Mouse (Mus musculus): ENCODE measurements around the gene Gdi1. TPM values are rescaled to one million over a fixed set of nuclear protein-coding genes. Genes with fewer than 3 reads are reported as not detected.

Gdi1 gene
- polyA plus RNA-seq (2012; ENCODE audit: insufficient read depth, insufficient read length, low replicate concordance, missing spikeins) = 513 and 810 TPM in 2 replicates

- 18% methylated on average over 37 of the region's 41 CpGs for WGBS
- H3K27ac ChIP-seq (ENCODE audit: insufficient read depth, low read depth, low read length) = peak within 1 kb of the TSS; percentile 100
- no peak for TF ChIP-seq CTCF (IDR thresholded peaks at IDR 0.05; ENCODE audit: insufficient read depth, low read depth, low read length)
- TF ChIP-seq POLR2A (IDR thresholded peaks at IDR 0.05; ENCODE audit: insufficient read depth, low read depth, low read length) = peak; percentile 81
Observed at GRCm38 (mm10) chrX:74304867-74305700, at the start of gene Gdi1. Gene Gdi1 (plus strand): TSS chrX:74304998.

GRCm38 (mm10) chrX:74257746-74258145 lies 47.1 kb upstream of the Gdi1 start:
- Histone ChIP-seq H3K4me3 (ENCODE audit: insufficient read depth, low read depth, low read length) (no peak overlapping the region), H3K4me1 (ENCODE audit: control insufficient read depth, insufficient read depth, low read length) (peaks cover 5% of the 10 kb centered on the region), H3K27ac (ENCODE audit: insufficient read depth, low read depth, low read length) (no peak overlapping the region)
- WGBS = 93% methylated on average over 3 of the region's 3 CpGs
- TF ChIP-seq CTCF (IDR thresholded peaks at IDR 0.05; ENCODE audit: insufficient read depth, low read depth, low read length) (no peak), POLR2A (IDR thresholded peaks at IDR 0.05; ENCODE audit: insufficient read depth, low read depth, low read length) (no peak)

More at GRCm38 (mm10) chrX:74304867-74305700, at the start of gene Gdi1:
- Histone ChIP-seq H3K4me1 (ENCODE audit: control insufficient read depth, insufficient read depth, low read length) (peaks cover 5% of the 10 kb centered on the region; the same call in 1 of the 2 replicates), H3K4me3 (ENCODE audit: insufficient read depth, low read depth, low read length) (peak within 1 kb of the TSS; percentile 85)

- H3K4me1 ChIP-seq (ENCODE audit: control insufficient read depth, insufficient read depth, low read length) = no peaks in the 10 kb centered on the region
- peak overlapping the region; percentile 100 for H3K27ac ChIP-seq (ENCODE audit: insufficient read depth, low read depth, low read length)
- WGBS = 15% methylated on average over 3 of the region's 3 CpGs
- H3K4me3 ChIP-seq (ENCODE audit: insufficient read depth, low read depth, low read length) = peak overlapping the region; percentile 61
- TF ChIP-seq POLR2A (IDR thresholded peaks at IDR 0.05; ENCODE audit: insufficient read depth, low read depth, low read length) = no peak
- no peak for TF ChIP-seq CTCF (IDR thresholded peaks at IDR 0.05; ENCODE audit: insufficient read depth, low read depth, low read length)
Observed at GRCm38 (mm10) chrX:74269736-74270061, 35.1 kb upstream of the Gdi1 start.

- Histone ChIP-seq H3K27ac (ENCODE audit: insufficient read depth, low read depth, low read length) (peak within 1 kb of the TSS; percentile 100), H3K4me3 (ENCODE audit: insufficient read depth, low read depth, low read length) (peak within 1 kb of the TSS; percentile 76), H3K4me1 (ENCODE audit: control insufficient read depth, insufficient read depth, low read length) (no peaks in the 10 kb centered on the region)
- TF ChIP-seq POLR2A (IDR thresholded peaks at IDR 0.05; ENCODE audit: insufficient read depth, low read depth, low read length) (peak; percentile 83), CTCF (IDR thresholded peaks at IDR 0.05; ENCODE audit: insufficient read depth, low read depth, low read length) (no peak)
- WGBS = 15% methylated on average over 42 of the region's 42 CpGs
Observed at GRCm38 (mm10) chrX:74270062-74270901, 34.5 kb upstream of the Gdi1 start, which contains the start of gene Rpl10. Gene Rpl10 (plus strand): TSS chrX:74270812.

GRCm38 (mm10) chrX:74270902-74271551 lies 33.8 kb upstream of the Gdi1 start:
- peak overlapping the region; percentile 44; the same call in 1 of the 2 replicates for H3K27ac ChIP-seq (ENCODE audit: insufficient read depth, low read depth, low read length)
- TF ChIP-seq CTCF (IDR thresholded peaks at IDR 0.05; ENCODE audit: insufficient read depth, low read depth, low read length) (no peak), POLR2A (IDR thresholded peaks at IDR 0.05; ENCODE audit: insufficient read depth, low read depth, low read length) (no peak)
- peak overlapping the region; percentile 76 for H3K4me3 ChIP-seq (ENCODE audit: insufficient read depth, low read depth, low read length)
- WGBS = 10% methylated on average over 27 of the region's 27 CpGs
- no peaks in the 10 kb centered on the region for H3K4me1 ChIP-seq (ENCODE audit: control insufficient read depth, insufficient read depth, low read length)

GRCm38 (mm10) chrX:74273422-74274322 lies 31.1 kb upstream of the Gdi1 start:
- Histone ChIP-seq H3K4me3 (ENCODE audit: insufficient read depth, low read depth, low read length) (no peak overlapping the region), H3K27ac (ENCODE audit: insufficient read depth, low read depth, low read length) (no peak overlapping the region), H3K4me1 (ENCODE audit: control insufficient read depth, insufficient read depth, low read length) (no peaks in the 10 kb centered on the region)
- no peak for TF ChIP-seq CTCF (IDR thresholded peaks at IDR 0.05; ENCODE audit: insufficient read depth, low read depth, low read length)
- no peak for TF ChIP-seq POLR2A (IDR thresholded peaks at IDR 0.05; ENCODE audit: insufficient read depth, low read depth, low read length)
- WGBS = 38% methylated on average over 10 of the region's 10 CpGs

GRCm38 (mm10) chrX:74277916-74278315 lies 26.9 kb upstream of the Gdi1 start:
- Histone ChIP-seq H3K4me3 (ENCODE audit: insufficient read depth, low read depth, low read length) (no peak overlapping the region), H3K4me1 (ENCODE audit: control insufficient read depth, insufficient read depth, low read length) (peaks cover 5% of the 10 kb centered on the region), H3K27ac (ENCODE audit: insufficient read depth, low read depth, low read length) (no peak overlapping the region)
- 75% methylated on average over 8 of the region's 8 CpGs for WGBS
- TF ChIP-seq POLR2A (IDR thresholded peaks at IDR 0.05; ENCODE audit: insufficient read depth, low read depth, low read length) (no peak), CTCF (IDR thresholded peaks at IDR 0.05; ENCODE audit: insufficient read depth, low read depth, low read length) (no peak)

Measured in olfactory bulb, adult 2 months (tissue).